Mouse (Mus musculus): ENCODE results near the gene Gbf1.

The Gbf1 gene

DNA sequence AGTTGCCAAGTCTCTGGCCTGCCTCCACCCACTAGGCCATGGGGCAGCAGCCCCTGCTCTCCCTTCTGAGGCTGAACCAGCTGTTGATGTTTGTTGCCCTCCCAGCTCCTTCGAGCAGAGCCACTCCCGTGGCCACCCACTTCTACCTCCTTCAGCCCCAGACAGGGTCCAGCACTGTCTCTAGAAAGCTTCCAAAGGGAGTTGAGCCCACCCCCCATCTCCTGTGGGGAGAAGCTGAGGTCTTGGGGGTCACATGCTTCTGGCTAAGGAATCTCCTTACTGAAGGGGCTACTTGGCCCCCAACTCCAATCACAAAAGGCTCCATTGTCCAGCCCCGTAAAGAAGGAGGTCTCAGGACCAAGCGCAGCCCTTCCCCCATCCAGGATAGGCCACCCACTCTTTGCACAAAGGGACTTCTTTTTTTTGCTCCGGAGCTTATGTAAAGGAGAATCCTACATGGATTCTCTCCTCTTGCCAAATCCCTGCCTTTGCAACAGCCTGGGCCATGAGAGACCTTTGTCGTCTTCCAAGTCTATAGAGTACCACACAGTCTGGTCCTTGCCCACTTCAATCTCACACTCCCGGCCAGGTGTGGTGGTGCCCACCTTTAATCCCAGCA, 180.5 kb downstream of the Gbf1 start:
- DNase-seq: no peak

DNA sequence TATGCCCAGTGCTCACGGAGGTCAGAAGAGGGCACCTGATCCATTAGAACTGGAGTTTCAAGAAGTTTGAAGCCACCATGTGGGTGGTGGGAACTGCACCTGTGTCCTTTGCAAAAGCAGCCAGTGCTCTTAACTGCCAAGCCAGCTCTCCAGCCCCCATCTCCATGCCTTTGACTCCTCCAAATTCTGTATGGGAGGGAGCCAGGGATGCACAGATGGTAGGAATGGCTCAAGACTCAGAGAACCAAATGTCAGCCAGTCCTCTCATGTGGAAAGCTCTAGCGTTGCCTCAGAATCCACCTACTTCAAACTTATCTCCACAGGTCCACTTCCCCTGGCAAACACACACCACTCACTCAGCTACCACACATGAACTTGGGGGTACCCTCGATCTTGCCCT, 181.6 kb downstream of the Gbf1 start:
- DNase-seq: no peak

Measured in lung, postnatal 4 days (tissue).